Mouse (Mus musculus): ENCODE measurements at regions not wholly inside any gene's neighbourhood (a gene's known extent, or its start where the extent isn't known, plus 50 kb on each side); places are given as distances from the start of the nearest gene placed in this dataset.
A peak's percentile ranks its signal among the peaks of the same experiment; 100 is the strongest.
"Not testable (repeated sequence)": the region's sequence is repeated elsewhere in the genome, so short reads cannot be mapped to it uniquely, and the experiment has no call there.

GRCm38 (mm10) chr8:20812164-20812872, 80.2 kb upstream of the Defb33 start:
- DNase-seq (ENCODE audit: low spot score) = not testable (repeated sequence)

GRCm38 (mm10) chr8:20813493-20813892, 79.0 kb upstream of the Defb33 start:
- DNase-seq (ENCODE audit: low spot score) = not testable (repeated sequence)

- DNase-seq (ENCODE audit: low spot score) = peak; percentile 37
Measured at GRCm38 (mm10) chr8:20822434-20822833, 70.0 kb upstream of the Defb33 start.

GRCm38 (mm10) chr8:20823219-20823618, 69.2 kb upstream of the Defb33 start:
- DNase-seq (ENCODE audit: low spot score) = not testable (repeated sequence)

- not testable (repeated sequence) for DNase-seq (ENCODE audit: low spot score)
Measured at GRCm38 (mm10) chr8:20839481-20839880, 53.0 kb upstream of the Defb33 start.

Measured in T-cell, adult 2 months (primary cell).